Comparison of ENCODE assay signal across 28 mouse cellular contexts in genomic region chr4:124064601-124065000, GRCm38 (mm10).
DNase-seq lines count a peak whose midpoint lies in the region; ATAC-seq lines count a peak whose summit lies in the region.
"Had no signal": no experiment of that assay in that cellular context is flagged by ENCODE, and none has a peak within 500 bp of the region (broad histone marks: within the 10 kb centered on the region; RNA-seq: fewer than 3 reads in every experiment).

No protein-coding gene starts in this region.

- no peak overlapping the region for H3K27ac ChIP-seq in heart, embryonic 10.5 days
- no peak overlapping the region for H3K27ac ChIP-seq in midbrain, embryonic 13.5 days
- H3K27ac ChIP-seq: forebrain, embryonic 10.5 days; forebrain, embryonic 13.5 days; heart, embryonic 15.5 days; hindbrain, embryonic 10.5 days; hindbrain, embryonic 13.5 days; intestine, embryonic 15.5 days had no signal

- no peak overlapping the region for H3K9ac ChIP-seq in midbrain, embryonic 13.5 days (replicated peaks)
- H3K9ac ChIP-seq: forebrain, embryonic 13.5 days; heart, embryonic 12.5 days; heart, embryonic 15.5 days; hindbrain, embryonic 13.5 days; intestine, embryonic 15.5 days had no signal

- no peaks in the 10 kb centered on the region for H3K4me1 ChIP-seq in heart, embryonic 10.5 days
- no peaks in the 10 kb centered on the region for H3K4me1 ChIP-seq in midbrain, embryonic 13.5 days (replicated peaks)
- H3K4me1 ChIP-seq: forebrain, embryonic 10.5 days; heart, embryonic 12.5 days; heart, embryonic 15.5 days; hindbrain, embryonic 10.5 days; hindbrain, embryonic 13.5 days; intestine, embryonic 15.5 days had no signal

- WGBS in heart, embryonic 10.5 days = 75% methylated on average over 3 of the region's 3 CpGs
- WGBS in midbrain, embryonic 13.5 days = 89% methylated on average over 3 of the region's 3 CpGs

- H3K27me3 ChIP-seq in heart, embryonic 10.5 days (ENCODE audit: insufficient read depth, poor library complexity, severe bottlenecking) = no peaks in the 10 kb centered on the region
- H3K27me3 ChIP-seq in midbrain, embryonic 13.5 days = no peaks in the 10 kb centered on the region
- H3K27me3 ChIP-seq: forebrain, embryonic 13.5 days; heart, embryonic 12.5 days; heart, embryonic 15.5 days; hindbrain, embryonic 13.5 days; intestine, embryonic 15.5 days had no signal

- H3K36me3 ChIP-seq in heart, embryonic 10.5 days = no peaks in the 10 kb centered on the region
- H3K36me3 ChIP-seq in midbrain, embryonic 13.5 days = no peaks in the 10 kb centered on the region
- H3K36me3 ChIP-seq: forebrain, embryonic 10.5 days; heart, embryonic 12.5 days; heart, embryonic 15.5 days; hindbrain, embryonic 10.5 days; hindbrain, embryonic 13.5 days; intestine, embryonic 15.5 days had no signal

- peak; percentile 43 for DNase-seq in adrenal gland, adult 2 months
- no peak for DNase-seq in adrenal gland, adult 18-20 months (ENCODE audit: low spot score in 2 of 2)
- peak; percentile 23 for DNase-seq in heart, adult 11 months
- DNase-seq in heart, embryonic 10.5 days (ENCODE audit: low spot score) = no peak
- DNase-seq in adrenal gland, postnatal 36 days = peak; percentile 17 to 40
- no peak for DNase-seq in layer of hippocampus, postnatal 10 days (ENCODE audit: low spot score in 2 of 2)
- DNase-seq: cerebellum, adult 11-12 months; cerebellum, adult 8-10 months; cerebellum, postnatal 10 days; cerebellum, postnatal 36 days; gastrocnemius, postnatal 10 days; gastrocnemius, postnatal 36 days; heart, postnatal 10 days; heart, postnatal 36 days; kidney, adult 11 months; kidney, adult 8-10 months had no signal

- H3K4me2 ChIP-seq in midbrain, embryonic 13.5 days (replicated peaks) = no peak overlapping the region
- H3K4me2 ChIP-seq: forebrain, embryonic 13.5 days; heart, embryonic 12.5 days; heart, embryonic 15.5 days; hindbrain, embryonic 13.5 days; intestine, embryonic 15.5 days had no signal

- H3K9me3 ChIP-seq in heart, embryonic 10.5 days = no peaks in the 10 kb centered on the region
- no peaks in the 10 kb centered on the region for H3K9me3 ChIP-seq in midbrain, embryonic 13.5 days
- H3K9me3 ChIP-seq: forebrain, embryonic 10.5 days; forebrain, embryonic 13.5 days; heart, embryonic 12.5 days; heart, embryonic 15.5 days; hindbrain, embryonic 10.5 days; hindbrain, embryonic 13.5 days; intestine, embryonic 15.5 days had no signal

- H3K4me3 ChIP-seq in heart, embryonic 10.5 days = no peak overlapping the region
- H3K4me3 ChIP-seq in midbrain, embryonic 13.5 days (replicated peaks) = no peak overlapping the region
- H3K4me3 ChIP-seq: forebrain, embryonic 10.5 days; forebrain, embryonic 13.5 days; heart, embryonic 12.5 days; heart, embryonic 15.5 days; hindbrain, embryonic 10.5 days; hindbrain, embryonic 13.5 days; intestine, embryonic 15.5 days had no signal

- no peak for ATAC-seq in midbrain, embryonic 13.5 days
- ATAC-seq: CD4-positive, CD25-positive, alpha-beta regulatory T cell, adult 4 months; forebrain, embryonic 13.5 days; forebrain, embryonic 16.5 days; hindbrain, embryonic 16.5 days; intestine, embryonic 15.5 days; Patski had no signal

Comparison
In these comparisons a context has a peak if more than half of its experiments do, and no peak if none do; other contexts are left out.
1. DNase-seq: peak in adrenal gland, adult 2 months (single experiment), heart, adult 11 months (single experiment) and adrenal gland, postnatal 36 days (2 of 2); none in adrenal gland, adult 18-20 months (0 of 2), heart, embryonic 10.5 days (single experiment) and layer of hippocampus, postnatal 10 days (0 of 2).